Mouse (Mus musculus): Measurements from ENCODE around the gene Hsd11b1. TPM values are rescaled to one million over a fixed set of nuclear protein-coding genes. Genes with fewer than 3 reads are reported as not detected.

Gene Hsd11b1
- polyA plus RNA-seq, 1 experiment from 2014 or later = 3.0 TPM

- H3K36me3 ChIP-seq (ENCODE audit: control insufficient read depth, insufficient read depth, low read length) = no peaks in the 10 kb centered on the region
- H3K4me2 ChIP-seq (replicated peaks; ENCODE audit: low read depth) = no peak overlapping the region
- WGBS = 77% methylated on average over 4 of the region's 4 CpGs
- TF ChIP-seq CTCF (IDR thresholded peaks at IDR 0.05; ENCODE audit: low read depth) (no peak), EP300 (optimal IDR thresholded peaks at IDR 0.05) (no peak)
- H3K9ac ChIP-seq (ENCODE audit: low read length) = no peak overlapping the region
- H3K4me3 ChIP-seq (ENCODE audit: low read depth, low read length) = no peak overlapping the region
- no peaks in the 10 kb centered on the region for H3K27me3 ChIP-seq (ENCODE audit: control insufficient read depth, insufficient read depth, low read length)
- DNase-seq (ENCODE audit: low spot score) (no peak), ATAC-seq (ENCODE audit: low FRiP score, low TSS enrichment) (no peak)
- H3K4me1 ChIP-seq (replicated peaks; ENCODE audit: control insufficient read depth, insufficient read depth) = no peaks in the 10 kb centered on the region
- H3K9me3 ChIP-seq (ENCODE audit: control insufficient read depth, low read length) = no peaks in the 10 kb centered on the region
- no peak overlapping the region for H3K27ac ChIP-seq (replicated peaks)
These were observed 36.3 kb downstream of the Hsd11b1 start for GRCm38 (mm10) chr1:193227537-193227936.

- 39% methylated on average over 7 of the region's 7 CpGs for WGBS
- Histone ChIP-seq H3K27me3 (ENCODE audit: control insufficient read depth, insufficient read depth, low read length) (no peaks in the 10 kb centered on the region), H3K36me3 (ENCODE audit: control insufficient read depth, insufficient read depth, low read length) (no peaks in the 10 kb centered on the region), H3K4me1 (replicated peaks; ENCODE audit: control insufficient read depth, insufficient read depth) (no peaks in the 10 kb centered on the region), H3K9me3 (ENCODE audit: control insufficient read depth, low read length) (no peaks in the 10 kb centered on the region), H3K4me3 (ENCODE audit: low read depth, low read length) (no peak overlapping the region), H3K4me2 (replicated peaks; ENCODE audit: low read depth) (no peak overlapping the region), H3K9ac (ENCODE audit: low read length) (no peak overlapping the region), H3K27ac (replicated peaks) (no peak overlapping the region)
- no peak for ATAC-seq (ENCODE audit: low FRiP score, low TSS enrichment)
- no peak for DNase-seq (ENCODE audit: low spot score)
- TF ChIP-seq EP300 (optimal IDR thresholded peaks at IDR 0.05) (no peak), CTCF (IDR thresholded peaks at IDR 0.05; ENCODE audit: low read depth) (no peak)
These were observed 37.0 kb downstream of the Hsd11b1 start for GRCm38 (mm10) chr1:193226724-193227522.

- 89% methylated on average over 4 of the region's 4 CpGs for WGBS
- TF ChIP-seq EP300 (optimal IDR thresholded peaks at IDR 0.05) (no peak), CTCF (IDR thresholded peaks at IDR 0.05; ENCODE audit: low read depth) (no peak)
- Histone ChIP-seq H3K4me3 (ENCODE audit: low read depth, low read length) (no peak overlapping the region), H3K4me1 (replicated peaks; ENCODE audit: control insufficient read depth, insufficient read depth) (no peaks in the 10 kb centered on the region), H3K4me2 (replicated peaks; ENCODE audit: low read depth) (no peak overlapping the region), H3K27me3 (ENCODE audit: control insufficient read depth, insufficient read depth, low read length) (no peaks in the 10 kb centered on the region), H3K36me3 (ENCODE audit: control insufficient read depth, insufficient read depth, low read length) (no peaks in the 10 kb centered on the region), H3K9ac (ENCODE audit: low read length) (no peak overlapping the region), H3K27ac (replicated peaks) (no peak overlapping the region), H3K9me3 (ENCODE audit: control insufficient read depth, low read length) (no peaks in the 10 kb centered on the region)
- no peak for ATAC-seq (ENCODE audit: low FRiP score, low TSS enrichment)
- DNase-seq (ENCODE audit: low spot score) = no peak
These were observed 37.8 kb downstream of the Hsd11b1 start for GRCm38 (mm10) chr1:193226114-193226513.

GRCm38 (mm10) chr1:193225531-193225930 is 38.3 kb downstream of the Hsd11b1 start:
- TF ChIP-seq EP300 (optimal IDR thresholded peaks at IDR 0.05) (no peak), CTCF (IDR thresholded peaks at IDR 0.05; ENCODE audit: low read depth) (no peak)
- no peak overlapping the region for H3K4me2 ChIP-seq (replicated peaks; ENCODE audit: low read depth)
- DNase-seq (ENCODE audit: low spot score) (no peak), ATAC-seq (ENCODE audit: low FRiP score, low TSS enrichment) (no peak)
- H3K9ac ChIP-seq (ENCODE audit: low read length) = no peak overlapping the region
- no peaks in the 10 kb centered on the region for H3K9me3 ChIP-seq (ENCODE audit: control insufficient read depth, low read length)
- H3K27ac ChIP-seq (replicated peaks) = no peak overlapping the region
- no peaks in the 10 kb centered on the region for H3K27me3 ChIP-seq (ENCODE audit: control insufficient read depth, insufficient read depth, low read length)
- H3K4me3 ChIP-seq (ENCODE audit: low read depth, low read length) = no peak overlapping the region
- 27% methylated on average over 3 of the region's 3 CpGs for WGBS
- H3K36me3 ChIP-seq (ENCODE audit: control insufficient read depth, insufficient read depth, low read length) = no peaks in the 10 kb centered on the region
- no peaks in the 10 kb centered on the region for H3K4me1 ChIP-seq (replicated peaks; ENCODE audit: control insufficient read depth, insufficient read depth)

GRCm38 (mm10) chr1:193220408-193220807 is 43.5 kb downstream of the Hsd11b1 start:
- DNase-seq (ENCODE audit: low spot score) (no peak), ATAC-seq (ENCODE audit: low FRiP score, low TSS enrichment) (no peak)
- Histone ChIP-seq H3K4me1 (replicated peaks; ENCODE audit: control insufficient read depth, insufficient read depth) (no peaks in the 10 kb centered on the region), H3K27ac (replicated peaks) (no peak overlapping the region), H3K36me3 (ENCODE audit: control insufficient read depth, insufficient read depth, low read length) (no peaks in the 10 kb centered on the region), H3K4me3 (ENCODE audit: low read depth, low read length) (no peak overlapping the region), H3K9me3 (ENCODE audit: control insufficient read depth, low read length) (no peaks in the 10 kb centered on the region), H3K4me2 (replicated peaks; ENCODE audit: low read depth) (no peak overlapping the region), H3K9ac (ENCODE audit: low read length) (no peak overlapping the region), H3K27me3 (ENCODE audit: control insufficient read depth, insufficient read depth, low read length) (no peaks in the 10 kb centered on the region)
- TF ChIP-seq CTCF (IDR thresholded peaks at IDR 0.05; ENCODE audit: low read depth) = no peak
- no peak for TF ChIP-seq EP300 (optimal IDR thresholded peaks at IDR 0.05)
- 67% methylated on average over 5 of the region's 5 CpGs for WGBS

- 76% methylated on average over 3 of the region's 3 CpGs for WGBS
- Histone ChIP-seq H3K4me1 (replicated peaks; ENCODE audit: control insufficient read depth, insufficient read depth) (no peaks in the 10 kb centered on the region), H3K36me3 (ENCODE audit: control insufficient read depth, insufficient read depth, low read length) (no peaks in the 10 kb centered on the region), H3K9ac (ENCODE audit: low read length) (no peak overlapping the region), H3K4me3 (ENCODE audit: low read depth, low read length) (no peak overlapping the region), H3K9me3 (ENCODE audit: control insufficient read depth, low read length) (no peaks in the 10 kb centered on the region), H3K27me3 (ENCODE audit: control insufficient read depth, insufficient read depth, low read length) (no peaks in the 10 kb centered on the region), H3K27ac (replicated peaks) (no peak overlapping the region), H3K4me2 (replicated peaks; ENCODE audit: low read depth) (no peak overlapping the region)
- ATAC-seq (ENCODE audit: low FRiP score, low TSS enrichment) = no peak
- DNase-seq (ENCODE audit: low spot score) = no peak
- TF ChIP-seq EP300 (optimal IDR thresholded peaks at IDR 0.05) (no peak), CTCF (IDR thresholded peaks at IDR 0.05; ENCODE audit: low read depth) (no peak)
These were observed 47.9 kb downstream of the Hsd11b1 start for GRCm38 (mm10) chr1:193216000-193216399.
